Mouse (Mus musculus): ENCODE results near the gene Kctd11. TPM values are rescaled to one million over a fixed set of nuclear protein-coding genes. Genes with fewer than 3 reads are reported as not detected.

Gene Kctd11
- polyA plus RNA-seq, 1 experiment from 2014 or later: 2.3 TPM

DNA sequence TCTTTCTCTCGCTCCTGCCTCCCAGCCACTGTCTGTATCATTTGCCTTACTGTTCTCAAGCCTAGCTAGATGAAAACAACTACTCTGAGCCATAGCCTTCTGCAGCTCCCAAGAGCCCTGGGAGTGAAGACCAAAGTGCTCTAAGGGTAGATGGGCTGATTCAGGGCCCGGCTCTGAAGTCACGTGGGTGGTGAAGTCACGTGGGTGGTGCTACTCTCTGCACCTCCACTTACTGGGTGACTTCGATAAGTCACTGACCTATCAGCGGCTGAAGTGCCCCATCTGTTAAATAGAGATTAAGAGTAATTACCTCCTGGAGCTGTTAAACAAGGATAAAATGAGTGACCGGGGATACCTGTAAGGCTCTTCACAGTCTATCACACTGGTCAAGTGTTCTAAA is 27.2 kb downstream of the Kctd11 start:
- no peak for DNase-seq (ENCODE audit: low spot score)

DNA sequence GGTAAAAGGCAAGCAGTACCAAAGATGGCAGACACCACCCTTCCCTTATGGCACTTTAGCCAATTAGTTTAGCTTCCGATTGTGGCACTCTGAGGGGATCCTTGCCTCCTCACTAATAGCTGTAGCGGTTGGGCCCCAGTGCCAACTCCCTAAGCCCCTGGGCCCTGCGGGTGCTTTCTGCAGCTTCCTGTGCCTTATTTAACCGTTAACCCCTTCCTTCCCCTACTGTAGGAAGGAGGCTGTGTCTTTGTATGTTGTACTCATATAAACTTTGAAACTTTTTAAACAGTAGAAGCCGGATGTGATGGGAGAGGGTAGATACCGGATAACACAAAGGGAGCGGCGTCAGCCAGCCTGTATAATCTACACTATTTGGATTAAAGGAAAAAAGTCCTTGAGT is 30.5 kb downstream of the Kctd11 start:
- ATAC-seq (ENCODE audit: low FRiP score): no peak
- Histone ChIP-seq H3K4me3 (ENCODE audit: low read depth, low read length) (no peak overlapping the region), H3K27ac (ENCODE audit: low read depth, low read length) (no peak overlapping the region), H3K36me3 (ENCODE audit: control insufficient read depth, insufficient read depth, low read length) (no peaks in the 10 kb centered on the region), H3K27me3 (ENCODE audit: control insufficient read depth, insufficient read depth, low read length) (no peaks in the 10 kb centered on the region), H3K4me1 (replicated peaks; ENCODE audit: control insufficient read depth, insufficient read depth, low read length) (peaks cover 8% of the 10 kb centered on the region), H3K9me3 (ENCODE audit: control insufficient read depth, low read length) (no peaks in the 10 kb centered on the region), H3K9ac (ENCODE audit: low read depth, low read length) (no peak overlapping the region), H3K4me2 (replicated peaks; ENCODE audit: low read depth, low read length) (no peak overlapping the region)
- DNase-seq (ENCODE audit: low spot score): no peak
- WGBS: 84% methylated on average over 8 of the region's 8 CpGs

More for the DNA sequence above, 27.2 kb downstream of the Kctd11 start:
- Histone ChIP-seq H3K36me3 (ENCODE audit: control insufficient read depth, insufficient read depth, low read length) (no peaks in the 10 kb centered on the region), H3K27ac (ENCODE audit: low read depth, low read length) (no peak overlapping the region), H3K27me3 (ENCODE audit: control insufficient read depth, insufficient read depth, low read length) (peaks cover 15% of the 10 kb centered on the region), H3K9me3 (ENCODE audit: control insufficient read depth, low read length) (no peaks in the 10 kb centered on the region), H3K4me3 (ENCODE audit: low read depth, low read length) (no peak overlapping the region), H3K9ac (ENCODE audit: low read depth, low read length) (no peak overlapping the region), H3K4me2 (replicated peaks; ENCODE audit: low read depth, low read length) (no peak overlapping the region), H3K4me1 (replicated peaks; ENCODE audit: control insufficient read depth, insufficient read depth, low read length) (peaks cover 3% of the 10 kb centered on the region; the same call in 1 of the 2 replicates)
- ATAC-seq (ENCODE audit: low FRiP score): peak; percentile 27; the same call in 1 of the 2 replicates
- WGBS: 79% methylated on average over 7 of the region's 7 CpGs

DNA sequence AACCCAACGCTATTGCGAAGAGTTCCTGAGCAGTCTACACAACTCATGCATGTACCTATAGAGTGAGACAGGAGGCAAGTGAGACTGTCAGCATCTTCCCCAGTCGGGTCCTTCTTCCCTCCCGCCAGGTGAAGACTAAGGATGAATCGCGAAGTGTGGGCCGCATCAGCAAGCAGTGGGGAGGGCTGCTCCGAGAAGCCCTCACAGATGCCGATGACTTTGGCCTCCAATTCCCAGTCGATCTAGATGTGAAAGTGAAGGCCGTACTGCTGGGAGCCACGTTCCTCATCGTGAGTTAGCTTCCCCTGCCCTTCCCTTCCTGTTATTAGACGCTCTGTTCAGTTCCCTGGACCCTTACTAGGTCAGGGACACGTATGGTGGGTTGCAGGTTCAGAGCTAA is 31.3 kb downstream of the Kctd11 start:
- no peak overlapping the region for H3K9ac ChIP-seq (ENCODE audit: low read depth, low read length)
- H3K4me2 ChIP-seq (replicated peaks; ENCODE audit: low read depth, low read length): no peak overlapping the region
- H3K4me1 ChIP-seq (replicated peaks; ENCODE audit: control insufficient read depth, insufficient read depth, low read length): peaks cover 10% of the 10 kb centered on the region
- 94% methylated on average over 15 of the region's 15 CpGs for WGBS
- H3K27ac ChIP-seq (ENCODE audit: low read depth, low read length): no peak overlapping the region
- ATAC-seq (ENCODE audit: low FRiP score) (no peak), DNase-seq (ENCODE audit: low spot score) (no peak)
- H3K36me3 ChIP-seq (ENCODE audit: control insufficient read depth, insufficient read depth, low read length): no peaks in the 10 kb centered on the region
- H3K27me3 ChIP-seq (ENCODE audit: control insufficient read depth, insufficient read depth, low read length): no peaks in the 10 kb centered on the region
- H3K9me3 ChIP-seq (ENCODE audit: control insufficient read depth, low read length): no peaks in the 10 kb centered on the region
- H3K4me3 ChIP-seq (ENCODE audit: low read depth, low read length): no peak overlapping the region

DNA sequence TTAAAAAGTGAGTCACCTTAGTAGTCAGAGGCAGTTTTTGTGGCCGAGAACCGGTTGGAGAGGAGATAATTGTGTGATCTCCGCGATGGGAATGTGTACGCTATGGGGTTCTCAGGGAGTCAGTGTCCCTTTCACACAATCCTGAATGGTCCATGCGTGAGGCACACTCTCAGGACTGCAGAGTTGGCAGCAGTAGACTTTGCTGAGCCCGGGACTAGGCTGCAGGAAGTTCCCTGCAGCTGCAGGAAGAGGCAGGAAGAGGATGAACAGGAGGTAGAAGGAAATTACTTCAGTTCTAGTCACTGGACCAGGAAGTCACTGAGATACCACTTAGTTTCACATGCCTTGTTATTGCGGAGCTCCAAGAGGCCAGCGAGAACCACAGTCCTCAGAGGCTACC is 32.1 kb downstream of the Kctd11 start:
- Histone ChIP-seq H3K9me3 (ENCODE audit: control insufficient read depth, low read length) (no peaks in the 10 kb centered on the region), H3K36me3 (ENCODE audit: control insufficient read depth, insufficient read depth, low read length) (no peaks in the 10 kb centered on the region), H3K4me3 (ENCODE audit: low read depth, low read length) (no peak overlapping the region), H3K9ac (ENCODE audit: low read depth, low read length) (no peak overlapping the region), H3K4me2 (replicated peaks; ENCODE audit: low read depth, low read length) (no peak overlapping the region), H3K4me1 (replicated peaks; ENCODE audit: control insufficient read depth, insufficient read depth, low read length) (peaks cover 10% of the 10 kb centered on the region), H3K27ac (ENCODE audit: low read depth, low read length) (no peak overlapping the region), H3K27me3 (ENCODE audit: control insufficient read depth, insufficient read depth, low read length) (no peaks in the 10 kb centered on the region)
- no peak for DNase-seq (ENCODE audit: low spot score)
- no peak for ATAC-seq (ENCODE audit: low FRiP score)
- WGBS: 94% methylated on average over 9 of the region's 9 CpGs

DNA sequence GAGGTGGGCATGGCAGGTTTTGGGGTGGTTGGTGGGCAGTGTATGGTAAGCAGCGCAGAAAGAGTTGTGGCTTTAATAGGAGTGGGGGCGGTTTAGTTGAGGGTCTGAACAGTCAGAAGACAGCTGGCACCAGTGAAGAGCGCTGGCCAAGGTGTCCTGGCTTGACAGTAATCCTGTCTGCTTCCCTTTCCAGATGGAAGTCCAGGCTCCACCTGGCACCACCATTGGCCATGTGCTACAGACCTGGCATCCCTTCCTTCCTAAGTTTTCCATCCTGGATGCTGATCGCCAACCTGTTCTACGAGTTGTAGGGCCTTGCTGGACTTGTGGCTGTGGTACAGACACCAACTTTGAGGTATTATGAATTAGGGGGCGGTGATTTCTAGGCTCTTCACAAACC is 33.2 kb downstream of the Kctd11 start:
- H3K27ac ChIP-seq (ENCODE audit: low read depth, low read length): no peak overlapping the region

DNA sequence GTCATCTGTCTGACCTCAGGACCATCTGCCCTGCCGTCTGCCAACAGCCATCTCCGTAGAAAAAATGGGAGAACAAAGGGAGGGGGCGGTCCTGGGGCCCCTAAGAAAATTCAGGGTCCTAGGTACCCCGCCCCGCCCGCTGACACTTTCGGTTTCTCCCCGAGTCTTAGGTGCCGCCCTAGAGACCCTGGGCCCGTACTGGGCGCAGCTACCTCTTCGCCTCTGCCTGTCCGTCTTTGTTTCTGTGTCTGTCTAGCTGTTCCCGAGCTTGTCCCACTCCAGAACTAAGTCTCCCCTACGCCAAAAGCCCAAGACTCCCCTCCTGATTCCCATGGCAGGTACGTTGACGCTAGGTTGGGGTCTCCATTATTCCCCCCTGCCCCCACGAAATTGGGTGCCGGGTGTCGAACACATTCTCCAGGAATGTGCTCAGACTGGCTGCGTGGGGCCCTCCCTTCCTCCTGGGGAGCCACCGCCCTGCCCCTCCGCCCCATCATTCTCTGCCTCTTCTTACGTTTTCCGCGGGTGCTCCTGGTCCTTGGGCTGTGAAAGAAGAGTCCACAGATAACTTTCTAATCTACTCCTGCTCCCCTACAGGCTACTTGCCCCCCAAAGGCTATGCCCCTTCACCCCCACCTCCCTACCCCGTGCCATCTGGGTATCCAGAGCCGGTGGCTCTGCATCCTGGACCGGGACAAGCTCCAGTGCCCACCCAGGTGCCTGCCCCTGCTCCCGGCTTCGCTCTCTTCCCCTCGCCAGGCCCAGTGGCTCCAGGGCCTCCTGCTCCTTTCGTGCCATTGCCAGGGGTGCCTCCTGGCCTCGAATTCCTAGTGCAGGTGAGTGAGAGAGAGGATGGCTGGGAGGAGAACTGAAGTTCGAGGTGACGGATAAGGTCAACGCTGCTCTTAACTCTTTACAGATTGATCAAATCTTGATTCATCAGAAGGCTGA is 34.2 kb downstream of the Kctd11 start:
- H3K9me3 ChIP-seq (ENCODE audit: control insufficient read depth, low read length): no peaks in the 10 kb centered on the region
- peaks cover 10% of the 10 kb centered on the region for H3K4me1 ChIP-seq (replicated peaks; ENCODE audit: control insufficient read depth, insufficient read depth, low read length)
- DNase-seq (ENCODE audit: low spot score) (peak; percentile 27), ATAC-seq (ENCODE audit: low FRiP score) (peak; percentile 62)
- WGBS: 11% methylated on average over 37 of the region's 37 CpGs
- no peaks in the 10 kb centered on the region for H3K27me3 ChIP-seq (ENCODE audit: control insufficient read depth, insufficient read depth, low read length)
- H3K4me3 ChIP-seq (ENCODE audit: low read depth, low read length): peak overlapping the region; percentile 74
- H3K27ac ChIP-seq (ENCODE audit: low read depth, low read length): peak overlapping the region; percentile 94
- H3K36me3 ChIP-seq (ENCODE audit: control insufficient read depth, insufficient read depth, low read length): no peaks in the 10 kb centered on the region
- H3K9ac ChIP-seq (ENCODE audit: low read depth, low read length): peak overlapping the region; percentile 91
- peak overlapping the region; percentile 80 for H3K4me2 ChIP-seq (replicated peaks; ENCODE audit: low read depth, low read length)

More for the DNA sequence above, 33.2 kb downstream of the Kctd11 start:
- Histone ChIP-seq H3K4me1 (replicated peaks; ENCODE audit: control insufficient read depth, insufficient read depth, low read length) (peaks cover 10% of the 10 kb centered on the region), H3K27me3 (ENCODE audit: control insufficient read depth, insufficient read depth, low read length) (no peaks in the 10 kb centered on the region), H3K9me3 (ENCODE audit: control insufficient read depth, low read length) (no peaks in the 10 kb centered on the region), H3K9ac (ENCODE audit: low read depth, low read length) (no peak overlapping the region), H3K4me3 (ENCODE audit: low read depth, low read length) (peak overlapping the region; percentile 6), H3K36me3 (ENCODE audit: control insufficient read depth, insufficient read depth, low read length) (no peaks in the 10 kb centered on the region), H3K4me2 (replicated peaks; ENCODE audit: low read depth, low read length) (peak overlapping the region; percentile 80; the same call in 1 of the 2 replicates)
- 93% methylated on average over 6 of the region's 6 CpGs for WGBS
- DNase-seq (ENCODE audit: low spot score) (no peak), ATAC-seq (ENCODE audit: low FRiP score) (no peak)

DNA sequence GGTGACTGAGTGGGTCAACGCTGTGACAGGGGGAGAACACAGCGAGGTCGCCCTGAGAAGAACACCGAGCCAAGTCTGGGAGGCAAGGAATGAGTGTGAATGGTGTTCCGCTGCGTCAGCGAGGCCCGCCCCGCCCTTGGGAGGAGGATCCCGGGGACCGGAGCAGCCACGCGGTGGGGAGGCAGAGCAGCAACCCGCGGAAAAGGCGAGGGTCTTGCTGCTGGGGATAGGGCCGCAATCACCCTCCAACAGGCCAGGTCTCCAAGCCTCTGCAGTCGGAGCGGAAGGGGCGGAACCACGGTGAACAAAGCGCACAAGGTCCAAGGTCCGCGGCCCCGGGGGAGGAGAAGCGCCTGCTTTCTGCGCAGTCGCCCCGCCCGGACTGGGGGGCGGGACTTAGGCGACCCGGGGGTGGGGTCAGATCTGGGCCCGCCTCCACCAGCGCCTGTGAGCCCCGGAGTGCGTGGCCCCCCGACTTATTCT is 35.0 kb downstream of the Kctd11 start, which contains the start of gene Plscr3:
Plscr3 (plus strand) TSS at position 179 of the 483 bp plus-strand sequence.
- H3K9me3 ChIP-seq (ENCODE audit: control insufficient read depth, low read length): no peaks in the 10 kb centered on the region
- H3K9ac ChIP-seq (ENCODE audit: low read depth, low read length): peak within 1 kb of the TSS; percentile 91
- peak within 1 kb of the TSS; percentile 80 for H3K4me2 ChIP-seq (replicated peaks; ENCODE audit: low read depth, low read length)
- under 1% methylated on average over 34 of the region's 38 CpGs for WGBS
- H3K27ac ChIP-seq (ENCODE audit: low read depth, low read length): peak within 1 kb of the TSS; percentile 94
- peak within 1 kb of the TSS; percentile 74 for H3K4me3 ChIP-seq (ENCODE audit: low read depth, low read length)
- peak; percentile 93 for ATAC-seq (ENCODE audit: low FRiP score)
- H3K36me3 ChIP-seq (ENCODE audit: control insufficient read depth, insufficient read depth, low read length): no peaks in the 10 kb centered on the region
- H3K4me1 ChIP-seq (replicated peaks; ENCODE audit: control insufficient read depth, insufficient read depth, low read length): peaks cover 10% of the 10 kb centered on the region
- DNase-seq (ENCODE audit: low spot score): peak; percentile 97
- no peaks in the 10 kb centered on the region for H3K27me3 ChIP-seq (ENCODE audit: control insufficient read depth, insufficient read depth, low read length)

DNA sequence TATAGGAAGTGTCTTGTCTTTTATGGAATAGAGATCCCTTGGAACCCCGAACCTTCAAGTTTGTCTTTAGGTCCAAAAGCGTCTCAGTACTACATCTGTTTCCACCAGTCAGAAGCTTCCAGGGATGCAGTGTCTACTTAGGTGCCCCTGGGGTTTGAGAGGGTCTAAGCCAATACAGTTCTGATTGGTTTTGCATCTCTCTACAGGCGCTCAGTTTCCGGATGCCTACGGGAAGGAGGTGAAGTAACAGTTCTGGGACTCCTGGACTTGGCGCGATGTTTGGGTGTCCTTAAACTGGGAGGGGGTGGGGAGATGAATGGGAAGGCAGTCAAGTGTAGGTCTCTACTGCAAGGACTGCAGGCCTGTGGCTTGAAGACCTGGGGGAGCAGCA is 42.5 kb downstream of the Kctd11 start:
- Histone ChIP-seq H3K4me3 (ENCODE audit: low read depth, low read length) (peak overlapping the region; percentile 85), H3K27ac (ENCODE audit: low read depth, low read length) (peak overlapping the region; percentile 92), H3K9me3 (ENCODE audit: control insufficient read depth, low read length) (no peaks in the 10 kb centered on the region), H3K27me3 (ENCODE audit: control insufficient read depth, insufficient read depth, low read length) (peaks cover 2% of the 10 kb centered on the region; the same call in 1 of the 2 replicates), H3K9ac (ENCODE audit: low read depth, low read length) (peak overlapping the region; percentile 66), H3K36me3 (ENCODE audit: control insufficient read depth, insufficient read depth, low read length) (0 out of 2 replicates have a peak, but pooled peaks cover 2% of the 10 kb centered on the region), H3K4me2 (replicated peaks; ENCODE audit: low read depth, low read length) (peak overlapping the region; percentile 65), H3K4me1 (replicated peaks; ENCODE audit: control insufficient read depth, insufficient read depth, low read length) (peaks cover 18% of the 10 kb centered on the region)
- 0 out of 2 replicates have a peak, but pooled peaks have one; percentile 0 for ATAC-seq (ENCODE audit: low FRiP score)
- 3% methylated on average over 7 of the region's 7 CpGs for WGBS
- no peak for DNase-seq (ENCODE audit: low spot score)

All from hindbrain, embryonic 11.5 days (tissue).